Mouse (Mus musculus): ENCODE data around the gene Nim1k. TPM values are rescaled to one million over a fixed set of nuclear protein-coding genes. Genes with fewer than 3 reads are reported as not detected.

The Nim1k gene
- under 1 TPM; 0.68 to 0.69 TPM for total RNA-seq (2021)

DNA sequence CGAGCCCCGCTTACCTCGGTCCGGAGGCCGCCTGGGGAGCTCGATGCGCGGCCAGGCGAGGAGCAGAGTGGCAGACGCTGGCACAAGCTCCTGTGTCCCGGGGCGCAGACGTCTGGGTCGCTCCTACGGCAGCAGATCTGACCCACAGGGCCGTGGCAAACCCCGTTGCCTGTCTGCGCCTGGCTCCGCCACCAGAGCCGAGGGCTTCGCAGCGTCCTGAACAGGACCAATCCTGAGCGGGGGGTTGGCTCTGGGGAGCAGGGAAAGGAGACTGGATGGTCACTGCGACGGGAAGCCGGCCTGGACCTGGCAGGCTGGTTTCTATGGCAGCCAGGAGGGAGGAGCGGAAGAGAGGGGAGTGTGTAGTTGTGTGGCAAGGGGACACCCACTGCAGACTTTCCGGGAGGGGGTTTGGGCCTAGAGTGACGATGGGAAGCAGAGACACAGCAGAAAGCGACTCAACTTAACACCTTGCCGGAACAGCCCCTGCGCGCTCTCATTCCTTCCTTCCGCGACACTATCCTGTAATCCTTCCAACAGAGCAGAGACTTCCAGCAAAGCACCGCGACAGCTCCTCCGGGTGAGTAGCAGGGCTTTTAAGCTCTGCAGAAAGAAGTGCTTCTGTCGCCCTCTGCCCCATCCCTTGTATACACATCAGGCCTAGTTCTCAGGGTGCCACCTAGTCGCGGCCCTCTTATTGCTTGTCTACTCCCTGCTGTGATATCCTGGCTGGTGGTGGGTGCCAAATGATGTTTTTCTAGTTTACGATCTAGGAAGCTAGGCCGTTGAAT lies at the start of gene Nim1k:
Gene Nim1k, minus strand, starts transcription at position 202 of the 791 bp plus-strand sequence.
- DNase-seq: peak; percentile 81

DNA sequence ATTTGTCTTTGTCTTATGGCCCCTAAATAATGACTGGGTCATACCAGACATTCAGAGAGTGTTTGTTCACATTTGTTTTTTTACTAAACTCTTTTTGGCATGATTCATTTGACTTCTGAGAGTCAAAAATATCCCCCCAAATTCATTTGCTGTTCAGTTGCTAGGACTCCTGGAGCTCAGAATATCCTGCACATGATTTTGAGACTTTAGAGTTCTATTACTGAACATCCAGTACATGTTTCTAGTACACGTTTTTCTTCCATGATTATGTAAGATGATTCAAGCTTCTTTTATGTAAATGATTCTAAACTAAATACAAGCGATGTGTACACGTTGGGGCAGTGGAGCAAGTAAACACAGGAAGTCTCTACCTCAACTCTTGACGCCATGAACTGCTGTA lies 42.0 kb upstream of the Nim1k start:
- no peak for DNase-seq

DNA sequence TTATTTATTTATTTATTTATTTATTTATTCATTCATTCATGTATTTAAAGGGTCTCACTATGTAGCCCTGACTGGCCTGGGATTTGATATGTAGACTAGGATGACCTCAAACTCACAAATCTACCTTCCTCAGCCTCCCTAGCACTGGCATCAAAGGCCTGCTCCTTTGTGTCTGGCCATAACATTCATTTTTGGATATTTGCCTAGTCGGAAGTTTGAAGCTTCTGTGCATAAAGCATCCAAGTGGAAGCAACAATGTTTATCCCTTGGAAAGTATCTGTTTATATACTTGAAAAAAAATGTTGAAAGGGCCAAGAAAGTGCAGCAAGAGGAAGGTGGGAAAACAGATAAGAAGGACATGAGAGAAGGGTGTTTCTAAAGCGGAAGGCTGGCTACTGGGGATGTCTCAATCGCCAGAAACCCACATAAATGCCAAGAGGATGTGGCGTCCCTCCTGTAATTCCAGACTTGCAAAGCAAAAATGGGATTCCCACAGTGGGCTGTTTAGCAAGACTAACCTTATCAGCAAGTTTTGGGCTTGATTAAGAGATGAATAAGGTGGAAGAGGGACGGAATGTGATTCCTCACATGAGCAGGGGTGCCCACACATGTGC lies 37.2 kb upstream of the Nim1k start:
- no peak for DNase-seq

DNA sequence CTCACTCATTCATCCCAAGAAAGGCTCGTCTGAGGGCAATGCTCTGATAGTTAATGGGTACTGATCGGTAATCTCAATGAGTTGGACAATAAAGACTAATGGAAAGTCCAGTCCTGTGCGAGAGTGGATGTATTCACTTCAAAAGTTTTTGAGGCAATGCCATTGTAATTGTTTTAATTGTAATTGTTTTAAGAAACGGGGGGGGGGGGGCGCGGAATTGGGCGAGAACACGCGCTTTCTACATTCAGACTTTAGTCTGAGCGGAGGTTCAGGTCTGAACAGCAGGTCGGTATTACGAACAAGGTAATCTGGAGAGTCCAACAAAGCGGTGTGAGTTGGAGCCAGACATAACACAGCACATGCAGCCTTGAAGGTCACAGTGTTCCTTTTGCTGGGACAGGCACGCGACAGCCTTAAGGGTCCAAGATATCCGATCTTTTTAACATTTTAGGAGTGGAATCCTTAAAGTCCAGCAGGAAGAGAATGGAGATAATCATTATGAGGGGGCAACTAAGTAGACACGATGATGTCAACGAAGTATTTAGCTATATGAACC lies 36.0 kb upstream of the Nim1k start:
- no peak for DNase-seq

DNA sequence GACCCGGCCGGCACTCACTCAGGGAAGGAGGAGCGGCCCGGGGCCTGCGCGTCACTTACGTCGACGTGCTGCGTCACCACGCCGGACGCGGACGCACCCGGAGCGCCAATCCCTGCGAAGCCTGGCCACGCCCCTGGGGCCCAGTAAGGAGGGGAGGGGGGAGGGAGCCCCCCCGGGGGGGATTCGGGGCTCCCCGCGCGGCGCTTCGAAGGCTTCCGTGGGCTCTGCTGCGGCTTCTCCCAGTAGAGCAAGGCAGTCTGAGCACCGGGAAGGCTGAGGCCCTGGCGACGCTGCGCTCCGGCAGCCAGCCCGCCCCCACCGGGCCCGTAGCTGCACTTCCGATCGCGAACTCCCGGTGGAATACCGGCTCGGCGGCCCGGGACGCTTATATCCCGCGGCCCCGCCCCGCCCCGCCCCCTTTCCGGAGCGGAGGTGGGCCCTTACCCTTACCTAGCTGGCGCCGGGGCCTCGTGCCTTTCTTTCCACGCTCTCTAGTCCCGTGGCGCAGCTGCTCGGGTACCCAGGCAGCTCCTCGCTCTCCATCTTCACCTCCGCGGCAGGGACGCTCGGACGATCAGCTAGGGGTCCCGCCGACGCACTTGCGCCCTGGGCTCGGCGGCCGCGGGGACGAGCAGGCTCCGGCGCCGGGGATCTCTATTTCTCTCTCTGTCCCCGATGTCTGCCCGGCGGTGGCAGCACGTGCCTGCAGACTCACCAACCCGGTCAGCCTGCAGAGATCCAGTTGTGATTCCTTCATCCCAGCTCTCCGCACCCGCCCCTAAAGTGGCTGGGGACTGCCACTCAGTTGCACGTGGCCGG lies 35.3 kb upstream of the Nim1k start, which contains the start of gene Zfp131:
Gene Zfp131, minus strand, starts transcription at position 129 of the 819 bp plus-strand sequence.
- peak; percentile 95 for DNase-seq

DNA sequence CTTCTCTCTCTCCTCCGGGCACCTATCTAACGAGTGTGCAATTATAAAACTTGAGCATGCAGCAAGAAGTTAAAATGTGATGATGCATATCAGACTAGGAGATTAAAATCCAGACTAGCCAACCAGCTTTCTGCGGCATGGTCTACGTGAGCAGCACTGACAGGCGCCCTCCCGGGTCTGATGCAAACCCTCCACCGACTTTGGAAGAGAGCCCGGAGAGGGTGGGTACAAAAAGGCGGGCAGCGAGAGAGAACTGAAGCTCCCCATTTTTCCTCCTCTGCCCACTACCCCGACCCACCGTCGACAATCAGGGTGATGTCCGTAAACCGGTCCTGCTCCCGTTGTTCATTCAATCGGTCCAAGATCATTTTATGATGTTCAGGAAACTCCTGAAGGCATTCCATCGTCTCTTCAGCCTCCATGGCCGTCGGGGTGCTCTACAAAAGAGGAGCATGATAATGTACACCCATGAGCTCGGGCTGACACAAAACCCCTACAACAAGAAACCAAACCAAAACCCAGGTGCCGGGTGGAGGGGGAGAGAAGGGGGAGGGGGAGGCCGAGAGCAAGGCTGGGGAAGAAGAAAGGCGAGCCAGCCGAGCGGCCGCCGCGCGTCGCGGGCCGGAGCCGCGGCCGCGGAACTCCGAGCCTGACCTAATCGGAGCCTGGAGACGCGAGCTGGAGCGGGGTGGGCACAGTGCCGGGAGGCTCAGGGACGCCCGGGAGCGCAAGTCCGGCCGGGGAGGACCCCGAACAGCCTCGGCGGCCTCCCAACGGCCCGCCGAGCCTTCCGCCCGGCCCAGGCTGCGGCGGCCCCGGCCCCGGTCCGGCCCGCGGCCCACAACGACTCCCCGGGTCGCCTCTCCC lies 34.4 kb upstream of the Nim1k start:
- peak; percentile 79 for DNase-seq

DNA sequence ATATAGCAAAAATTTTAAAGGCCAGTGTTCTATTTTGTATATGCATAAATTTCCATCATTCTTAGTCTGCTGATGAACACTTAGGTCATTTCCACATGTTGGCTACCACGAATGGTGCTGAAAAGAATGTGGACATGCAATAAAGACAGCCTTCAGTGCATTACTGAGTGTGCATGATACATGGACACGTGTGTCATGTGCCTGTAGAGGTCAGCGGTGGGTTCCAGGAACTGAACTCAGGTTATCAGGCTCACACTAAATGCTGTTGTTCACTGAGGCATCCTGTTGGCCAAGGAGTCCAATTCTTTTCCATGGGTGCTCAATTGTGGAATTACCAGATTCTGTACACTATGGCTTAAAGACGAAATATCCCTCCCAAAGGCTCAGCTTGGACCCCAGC lies 27.9 kb upstream of the Nim1k start:
- DNase-seq: no peak

DNA sequence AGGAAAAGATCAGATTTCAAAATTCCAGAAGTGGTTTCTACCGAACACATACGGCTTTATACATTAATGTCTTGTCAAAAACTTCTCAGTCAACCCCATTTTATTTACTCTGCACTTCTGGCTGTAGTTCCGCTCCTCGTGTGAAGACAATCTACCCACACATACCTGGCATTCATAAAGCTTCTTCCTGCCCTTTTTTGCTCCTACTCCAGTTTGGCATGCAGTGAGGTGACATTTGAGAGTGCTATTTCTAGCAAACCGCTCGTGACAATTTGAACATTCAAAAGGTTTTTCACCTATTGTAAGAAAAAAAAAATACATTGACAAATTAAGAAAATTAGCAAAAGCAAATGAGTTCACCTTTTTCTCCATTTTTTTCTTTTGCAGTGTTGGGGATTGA lies 12.9 kb upstream of the Nim1k start:
- no peak for DNase-seq

DNA sequence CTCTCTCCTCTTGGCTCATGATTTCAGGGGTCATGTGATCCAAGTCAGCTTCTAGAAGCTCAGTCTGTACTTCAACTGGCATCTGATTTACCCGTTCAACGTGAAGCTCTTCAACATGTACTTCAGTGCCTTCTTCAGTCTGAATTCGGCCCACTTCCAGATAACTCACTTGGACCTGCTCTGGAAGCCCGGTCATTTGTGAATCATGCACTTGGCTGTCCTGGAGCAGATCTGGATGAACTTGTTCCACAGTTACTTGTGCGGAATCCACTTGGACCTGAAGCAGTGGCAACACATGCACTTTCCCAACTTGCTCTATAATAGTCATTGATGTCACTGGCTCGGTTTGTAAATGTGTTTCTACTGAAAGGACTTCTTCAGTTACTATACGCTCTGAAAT lies 10.8 kb upstream of the Nim1k start:
- DNase-seq: no peak

DNA sequence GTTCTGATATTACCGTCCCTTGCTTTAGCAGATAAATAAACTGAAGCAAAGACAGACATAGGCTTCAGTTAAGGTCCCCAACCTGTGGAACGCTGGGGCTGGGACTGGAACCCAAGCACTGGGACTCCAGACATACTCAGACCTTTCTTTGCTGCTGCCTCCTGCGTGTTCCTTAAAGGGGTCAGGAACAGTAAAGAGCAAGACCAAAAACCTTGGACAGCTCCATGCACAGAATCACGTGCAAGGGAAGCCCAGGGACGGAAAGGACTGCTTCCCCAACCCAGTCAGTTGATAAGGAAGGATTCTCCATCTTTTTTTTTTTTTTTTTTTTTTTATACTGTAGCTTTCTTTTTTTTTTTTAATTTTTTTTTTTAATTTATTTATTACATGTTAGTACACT lies 1.1 kb upstream of the Nim1k start:
- peak; percentile 16 for DNase-seq

DNA sequence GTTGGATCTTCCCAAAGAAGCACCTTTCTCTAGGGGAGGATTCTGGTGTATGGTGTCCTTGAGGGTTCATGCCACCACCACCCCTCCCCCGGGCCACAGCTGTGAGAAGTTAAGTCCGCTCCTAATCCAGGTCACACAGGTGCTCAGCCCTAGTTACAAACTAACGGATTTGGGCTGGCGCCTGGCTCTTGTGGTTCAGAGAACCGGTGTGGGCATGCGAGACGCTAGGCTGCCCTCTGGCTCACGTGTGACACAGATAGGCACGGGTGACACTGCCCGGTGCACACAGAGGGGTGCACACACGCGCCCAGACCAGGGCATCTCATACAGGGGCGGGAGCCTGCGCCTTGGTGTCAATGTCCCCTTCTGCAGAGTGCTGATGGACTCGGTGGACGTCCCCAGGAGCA lies 538 bp downstream of the Nim1k start:
- DNase-seq: peak; percentile 12

DNA sequence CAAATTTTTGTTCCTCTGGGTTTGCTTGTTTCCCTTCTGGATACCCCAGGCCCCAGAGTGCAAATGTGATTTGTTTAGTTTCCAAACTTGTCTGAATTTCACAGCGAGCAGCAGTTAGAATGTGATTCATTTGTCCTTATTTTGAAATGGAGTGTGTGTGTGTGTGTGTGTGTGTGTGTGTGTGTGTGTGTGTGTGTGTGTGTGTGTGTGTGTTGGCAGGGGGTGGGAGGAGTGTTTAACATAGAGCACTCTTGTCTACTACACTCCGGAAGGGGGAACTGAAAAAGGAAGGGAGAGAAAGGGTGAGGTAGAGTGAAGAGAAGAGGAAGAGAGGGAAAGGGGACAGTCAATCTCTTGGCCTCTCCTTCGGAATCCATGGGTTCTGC lies 1.1 kb downstream of the Nim1k start:
- DNase-seq: no peak

DNA sequence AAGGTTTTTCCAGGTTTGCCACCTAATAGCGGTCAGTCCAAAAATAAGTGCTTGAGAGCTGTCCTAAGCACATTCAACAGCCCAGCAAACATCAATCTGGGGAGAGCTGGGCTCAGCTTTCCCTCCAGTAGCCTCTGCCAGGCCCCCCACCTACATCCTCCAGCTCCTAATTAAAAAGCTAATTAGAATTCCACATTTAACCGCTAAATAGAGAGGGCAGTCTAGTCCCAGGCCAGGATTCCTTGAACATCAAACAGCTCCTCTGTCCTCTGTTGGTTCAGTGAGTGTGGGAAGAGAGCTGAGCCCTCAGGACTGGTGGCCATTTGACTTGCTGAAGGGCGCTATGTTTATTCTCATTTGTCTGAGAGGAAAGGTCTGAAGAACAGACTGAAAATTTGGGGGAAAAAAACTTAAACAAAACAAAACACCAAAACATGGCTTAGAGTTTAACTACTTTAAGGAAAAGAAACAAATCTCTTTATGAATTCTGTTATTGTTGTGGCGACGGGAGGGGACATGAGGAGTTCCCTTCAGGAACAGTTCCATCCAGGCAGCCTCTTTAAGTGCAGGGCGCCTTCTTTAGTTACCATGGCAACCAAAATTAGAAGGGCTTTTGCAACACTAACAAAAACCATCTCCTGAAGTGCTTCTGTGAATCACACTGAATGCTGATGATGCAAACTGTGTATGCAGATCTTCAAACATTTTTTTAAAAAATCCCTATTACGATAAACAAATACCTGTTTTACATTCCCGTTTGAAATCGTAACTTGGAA lies 1.6 kb downstream of the Nim1k start:
- no peak for DNase-seq

DNA sequence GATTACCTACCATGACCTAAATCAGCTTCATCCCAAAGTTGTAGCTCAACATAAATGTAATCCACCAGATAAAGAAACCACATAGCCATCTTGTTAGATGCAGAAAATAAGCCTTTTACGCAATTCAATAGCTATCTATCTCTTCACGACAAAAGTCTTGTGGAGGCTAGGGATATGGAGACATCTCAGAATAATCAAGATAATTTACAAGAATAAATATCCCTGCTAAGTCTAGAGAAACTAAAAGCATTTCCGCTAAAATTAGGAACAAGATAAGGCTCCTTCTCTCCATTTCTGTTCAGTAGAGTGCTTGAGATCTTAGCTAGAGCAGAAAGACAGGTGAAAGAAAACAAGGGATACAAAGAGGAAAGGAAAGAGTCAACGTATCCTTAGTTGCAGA lies 8.8 kb downstream of the Nim1k start:
- no peak for DNase-seq

DNA sequence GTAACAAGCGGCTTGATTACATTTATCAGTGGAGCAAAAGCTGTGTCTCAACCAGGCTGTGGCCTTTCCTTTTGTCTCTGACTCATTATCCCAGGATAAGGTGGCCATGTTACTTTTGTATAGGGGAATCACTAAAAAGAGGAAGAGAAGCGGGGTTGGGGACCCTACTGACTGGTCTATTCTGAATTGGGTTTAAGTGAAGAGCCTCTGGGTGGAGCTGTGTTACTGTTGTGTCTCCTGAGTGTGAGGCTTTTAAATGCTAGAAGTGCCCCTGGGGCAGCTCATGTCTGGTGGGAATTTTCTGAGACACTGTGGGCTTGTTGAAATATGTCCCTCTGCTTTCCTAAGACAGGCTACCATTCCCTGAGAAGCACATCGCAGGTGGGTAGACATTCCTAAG lies 12.2 kb downstream of the Nim1k start:
- no peak for DNase-seq

DNA sequence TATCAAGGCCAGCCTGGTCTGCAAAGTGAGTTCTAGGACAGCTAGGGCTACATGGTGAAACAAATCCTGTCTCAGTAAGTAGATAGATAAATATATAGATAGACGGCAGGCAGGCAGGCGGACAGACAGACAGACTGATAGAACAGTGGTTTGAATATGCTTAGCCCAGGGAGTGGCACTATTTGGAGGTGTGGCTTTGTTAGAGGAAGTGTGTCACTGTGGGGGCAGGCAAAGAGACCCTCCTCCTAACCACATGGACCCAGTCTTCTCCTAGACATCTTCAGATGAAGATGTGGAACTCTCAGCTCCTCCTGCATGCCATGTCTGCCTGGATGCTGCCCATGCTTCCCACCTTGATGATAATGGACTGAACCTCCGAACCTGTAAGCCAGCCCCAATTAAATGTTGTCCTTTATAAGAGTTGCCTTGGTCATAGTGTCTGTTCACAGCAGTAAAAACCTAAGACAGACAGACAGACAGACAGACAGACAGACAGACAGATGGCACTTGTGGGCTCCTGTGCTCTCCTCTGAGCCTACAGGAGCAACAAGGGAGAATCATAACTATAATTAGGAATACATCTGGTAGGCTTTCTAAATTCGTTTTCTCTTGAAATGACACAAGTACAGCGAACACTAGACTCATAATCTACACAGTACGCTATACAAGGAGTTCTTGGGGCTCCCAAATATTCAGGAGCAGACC lies 12.8 kb downstream of the Nim1k start:
- DNase-seq: no peak

DNA sequence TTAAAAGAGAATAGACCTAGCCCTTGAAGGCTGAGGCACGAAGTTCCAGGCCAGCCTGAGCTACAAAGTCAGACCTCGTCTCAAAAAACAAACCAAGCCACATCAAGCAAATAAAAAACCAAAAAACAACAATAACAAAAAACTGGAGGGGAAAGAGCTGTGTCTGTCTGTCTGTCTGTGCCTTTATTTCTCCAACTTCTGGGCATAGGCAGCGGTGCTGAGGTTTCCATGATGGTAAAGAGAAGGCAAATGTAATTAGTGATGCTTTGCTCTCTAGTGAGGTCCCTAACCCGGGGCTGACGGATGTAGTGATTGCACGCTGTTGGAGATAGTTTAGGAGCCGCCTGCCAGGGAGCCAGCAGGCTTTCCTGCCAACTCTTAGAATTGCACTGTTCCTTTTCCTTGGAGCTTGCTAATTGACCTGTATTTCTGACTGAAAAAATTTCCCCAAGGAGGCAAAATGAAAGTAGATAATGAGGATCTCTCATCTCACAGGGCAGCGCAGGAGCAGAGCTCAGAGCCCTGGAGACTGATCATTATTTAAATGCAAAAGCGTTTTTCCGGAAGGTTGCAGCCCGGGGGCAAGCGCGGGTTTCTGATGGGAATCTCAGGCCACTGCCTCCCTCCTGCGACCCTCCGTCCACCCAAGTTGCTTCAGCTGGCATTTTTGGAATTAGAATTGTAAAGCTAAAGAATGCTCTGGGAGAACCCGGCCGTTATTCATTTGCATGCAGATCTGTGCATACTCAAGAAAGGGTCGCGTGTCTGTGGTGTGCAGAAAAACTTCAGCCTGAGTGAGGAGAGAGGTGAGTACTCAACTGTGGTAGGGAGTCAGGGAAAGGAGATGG lies 14.1 kb downstream of the Nim1k start:
- no peak for DNase-seq

DNA sequence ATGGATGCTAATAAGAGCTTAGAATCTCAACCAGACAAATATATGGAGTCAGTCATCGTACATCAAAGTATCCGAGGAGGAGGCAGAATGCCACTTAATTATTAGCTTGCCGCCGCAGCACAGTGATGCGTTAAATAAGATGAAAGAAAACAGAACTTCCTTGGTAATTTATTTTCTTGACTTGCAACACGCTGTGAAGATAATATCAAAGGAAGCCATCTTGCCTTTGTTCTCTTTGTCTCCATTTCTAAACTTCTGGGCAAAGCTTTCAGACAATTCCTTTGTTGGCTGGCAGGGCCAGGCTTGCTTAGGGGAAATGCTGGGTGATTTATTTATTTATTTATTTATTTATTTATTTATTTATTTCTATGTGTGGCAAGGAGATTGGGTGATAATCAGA lies 24.2 kb downstream of the Nim1k start:
- DNase-seq: no peak

DNA sequence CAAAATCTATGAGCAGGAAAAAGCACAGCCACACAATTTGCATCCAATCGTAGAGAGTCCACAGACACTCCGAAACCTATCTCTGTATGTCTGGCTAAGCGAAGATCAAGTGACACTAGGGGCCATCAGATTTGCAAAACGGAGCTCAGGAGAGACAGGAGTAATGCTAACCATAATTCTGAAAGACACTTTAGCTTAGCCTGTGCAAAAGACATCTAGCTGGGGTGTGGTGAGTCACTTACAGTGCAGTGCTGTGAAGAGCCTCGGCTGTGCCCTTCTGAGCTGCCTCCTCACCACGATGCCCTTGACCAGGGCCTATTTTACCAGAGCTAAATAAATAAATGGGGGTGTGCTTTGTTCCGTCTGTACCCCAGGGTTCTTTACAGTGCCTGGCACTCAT lies 26.3 kb downstream of the Nim1k start:
- no peak for DNase-seq
